Mouse (Mus musculus): ENCODE data around the gene Capn11.

The Capn11 gene

DNA sequence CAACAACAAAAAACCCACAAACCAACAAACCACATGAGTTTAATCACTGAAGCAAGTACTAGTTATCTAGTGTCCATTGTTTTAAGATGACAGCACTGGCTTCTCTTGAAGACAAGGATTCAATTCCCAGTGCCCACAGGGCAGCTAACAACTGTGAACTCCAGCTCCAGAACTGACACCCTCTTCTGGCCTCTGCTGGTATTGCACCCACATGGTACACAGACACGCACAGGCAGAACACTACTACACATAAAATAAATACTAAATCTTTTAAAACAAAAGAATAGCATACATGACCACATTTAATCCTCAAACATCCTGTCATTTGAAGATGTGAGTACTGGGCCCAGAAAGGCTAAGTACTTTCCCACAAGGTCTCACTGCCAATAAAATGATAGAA, 22.5 kb upstream of the Capn11 start:
- DNase-seq: peak; percentile 58

DNA sequence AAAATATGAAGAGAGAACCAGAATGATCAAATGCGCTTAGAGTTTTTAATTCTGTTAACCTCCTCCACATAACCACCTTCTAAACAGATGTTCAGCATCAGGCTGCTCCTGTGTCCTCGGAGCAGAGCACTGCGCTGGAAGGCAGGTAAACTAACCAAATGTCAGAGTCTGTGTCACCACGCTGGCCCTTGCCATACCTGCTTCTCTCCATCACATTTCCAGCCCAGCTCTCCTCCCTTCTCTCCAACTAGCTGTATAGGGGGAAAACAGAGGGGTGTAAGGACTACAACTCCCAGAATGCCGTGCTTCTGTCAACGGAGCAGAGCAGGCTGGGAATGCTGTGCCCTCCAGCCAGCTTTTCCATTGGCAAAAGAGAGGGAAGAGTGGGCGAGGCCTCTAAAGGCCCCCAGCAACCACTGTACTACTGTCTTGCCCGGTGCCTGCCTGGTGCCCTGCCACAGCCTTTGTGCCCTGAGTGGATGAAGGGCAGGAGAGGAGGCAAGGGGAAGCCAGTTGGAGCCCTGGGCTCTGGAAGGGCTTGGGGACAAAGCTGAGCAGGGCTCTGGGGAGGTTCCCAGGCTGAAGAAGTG, 21.4 kb upstream of the Capn11 start:
- DNase-seq: no peak

DNA sequence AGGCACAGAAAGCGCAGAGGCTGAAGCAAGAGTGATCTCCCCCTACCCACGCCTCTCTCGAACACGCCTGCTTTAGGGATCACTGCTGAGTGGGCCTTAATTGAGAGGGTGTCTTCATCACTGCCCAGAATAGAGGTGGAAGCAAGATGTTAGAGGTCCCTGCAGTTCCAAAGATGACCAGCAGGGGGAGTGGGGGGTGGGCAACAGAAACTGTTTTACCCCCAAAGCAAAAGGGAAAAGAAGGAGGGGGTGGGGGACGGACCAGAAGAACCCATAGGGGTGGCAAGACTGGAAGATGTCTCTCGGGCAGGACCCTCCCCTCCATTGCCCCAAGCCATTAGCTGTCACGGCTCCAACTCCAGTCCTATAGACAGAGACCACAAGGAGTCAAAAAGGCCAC, 19.0 kb upstream of the Capn11 start:
- DNase-seq: peak; percentile 93

DNA sequence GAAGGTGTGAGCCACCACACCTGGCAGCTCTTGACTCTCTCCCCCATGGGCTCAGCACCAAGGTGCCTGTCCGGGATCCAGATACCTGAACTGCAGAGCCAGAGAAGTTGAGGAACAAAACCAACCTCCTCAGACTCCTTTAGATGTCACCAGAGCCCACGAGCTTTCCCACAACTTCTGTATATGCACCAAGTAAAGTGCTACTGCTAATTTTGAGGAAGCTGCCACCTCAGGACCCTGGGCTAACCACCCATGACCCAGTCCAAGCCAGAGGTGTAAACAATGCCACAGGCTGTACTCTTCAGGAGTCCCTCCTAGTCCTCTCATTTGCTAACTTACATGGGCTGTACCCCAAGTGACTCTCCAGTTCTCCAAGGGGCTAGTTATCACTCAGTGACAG, 13.5 kb upstream of the Capn11 start:
- DNase-seq: no peak

DNA sequence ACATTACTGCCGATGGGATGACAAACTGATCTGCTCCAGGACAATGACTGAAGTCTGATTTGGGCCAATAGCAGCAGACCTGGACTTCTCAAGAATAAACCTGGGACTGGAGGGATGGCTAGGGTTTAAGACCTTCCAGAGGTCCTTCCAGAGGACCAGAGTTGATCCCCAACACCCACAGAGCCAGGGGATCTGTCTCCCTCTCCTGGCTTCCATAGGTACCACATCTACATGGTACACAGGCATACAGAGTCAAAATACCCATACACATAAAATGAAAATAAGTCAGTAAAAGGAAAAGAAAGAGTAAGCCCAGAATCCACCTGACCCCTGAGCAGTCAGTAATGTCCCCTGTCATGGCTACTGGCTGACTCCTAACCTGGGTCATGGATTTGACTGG, 12.7 kb upstream of the Capn11 start:
- DNase-seq: no peak

DNA sequence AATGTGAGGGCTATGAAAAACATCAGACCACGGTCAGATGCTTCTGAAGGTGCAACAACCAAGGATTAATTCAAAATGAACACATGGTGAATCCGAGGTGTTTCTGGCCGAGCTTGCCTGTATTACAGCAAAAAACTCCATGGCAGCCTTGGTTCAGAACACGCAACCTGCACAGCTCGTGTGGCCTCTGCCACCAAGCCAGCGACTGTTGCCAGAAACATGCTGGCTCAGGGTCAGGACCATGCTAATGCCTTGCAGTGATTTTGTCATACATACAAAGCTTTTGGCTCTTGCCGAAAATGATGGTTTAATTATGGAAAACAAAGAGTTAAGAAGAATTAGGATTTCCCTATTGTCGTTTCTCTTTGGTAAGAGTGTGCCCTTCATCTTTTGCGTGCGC, 8.9 kb upstream of the Capn11 start:
- no peak for DNase-seq

DNA sequence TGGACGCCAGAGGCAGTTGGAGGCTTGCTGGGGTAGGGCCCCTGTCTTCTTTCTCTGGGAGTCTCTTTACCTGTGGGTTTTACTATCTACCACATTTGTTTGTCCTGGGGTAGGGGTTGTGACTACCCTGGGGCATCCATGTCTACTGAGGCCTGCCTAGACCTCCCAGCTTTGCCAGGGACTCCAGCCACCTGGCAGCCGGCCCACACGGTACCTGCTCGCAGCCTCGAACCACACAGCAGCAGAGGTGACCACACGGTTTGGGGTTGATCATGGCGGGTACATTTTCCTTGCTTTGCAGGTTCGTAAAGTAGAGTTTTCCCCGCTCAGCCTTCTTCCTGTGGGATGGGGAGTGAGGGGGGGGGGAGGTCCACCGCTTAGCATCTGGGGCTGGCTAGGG, 8.4 kb upstream of the Capn11 start:
- DNase-seq: no peak

DNA sequence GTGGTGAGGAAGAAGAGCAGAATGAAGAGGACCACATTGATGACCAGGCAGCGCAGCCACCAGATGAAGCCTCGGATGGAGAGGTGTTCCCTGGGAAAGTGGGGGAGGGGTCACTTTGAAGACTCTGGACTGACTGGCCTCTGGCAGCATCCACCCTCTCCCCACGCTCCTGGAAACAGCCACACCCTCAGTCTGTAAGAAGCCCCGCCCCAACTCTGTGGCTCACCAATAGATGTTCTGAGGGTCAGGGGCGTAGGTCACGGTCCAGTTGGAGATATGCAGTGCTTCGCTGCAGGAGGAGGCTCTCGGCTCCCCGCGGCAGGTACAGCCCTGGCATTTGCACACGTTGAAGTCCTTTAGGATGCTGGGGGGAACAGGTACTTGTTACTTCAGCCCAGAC, 7.0 kb upstream of the Capn11 start:
- DNase-seq: no peak

DNA sequence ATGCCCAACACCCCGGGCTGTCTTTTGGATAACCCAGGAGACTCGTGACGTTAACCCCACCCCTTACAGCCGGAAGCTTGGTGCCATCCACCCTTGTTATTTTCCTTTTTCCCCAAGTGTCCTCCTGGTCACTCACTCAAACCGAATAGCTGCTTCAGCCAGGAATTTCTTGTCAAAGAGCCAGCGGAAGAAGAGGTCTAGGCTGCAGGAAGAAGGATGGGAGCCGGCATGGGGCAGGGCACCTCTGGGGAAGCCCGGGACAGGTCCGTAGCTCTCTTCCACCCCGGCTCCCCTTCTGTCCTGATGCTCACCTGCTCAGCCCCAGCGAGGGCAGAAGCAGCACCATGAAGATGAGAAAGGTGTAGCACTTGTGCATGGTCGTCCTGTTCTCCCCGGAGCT, 5.5 kb upstream of the Capn11 start:
- DNase-seq: no peak

DNA sequence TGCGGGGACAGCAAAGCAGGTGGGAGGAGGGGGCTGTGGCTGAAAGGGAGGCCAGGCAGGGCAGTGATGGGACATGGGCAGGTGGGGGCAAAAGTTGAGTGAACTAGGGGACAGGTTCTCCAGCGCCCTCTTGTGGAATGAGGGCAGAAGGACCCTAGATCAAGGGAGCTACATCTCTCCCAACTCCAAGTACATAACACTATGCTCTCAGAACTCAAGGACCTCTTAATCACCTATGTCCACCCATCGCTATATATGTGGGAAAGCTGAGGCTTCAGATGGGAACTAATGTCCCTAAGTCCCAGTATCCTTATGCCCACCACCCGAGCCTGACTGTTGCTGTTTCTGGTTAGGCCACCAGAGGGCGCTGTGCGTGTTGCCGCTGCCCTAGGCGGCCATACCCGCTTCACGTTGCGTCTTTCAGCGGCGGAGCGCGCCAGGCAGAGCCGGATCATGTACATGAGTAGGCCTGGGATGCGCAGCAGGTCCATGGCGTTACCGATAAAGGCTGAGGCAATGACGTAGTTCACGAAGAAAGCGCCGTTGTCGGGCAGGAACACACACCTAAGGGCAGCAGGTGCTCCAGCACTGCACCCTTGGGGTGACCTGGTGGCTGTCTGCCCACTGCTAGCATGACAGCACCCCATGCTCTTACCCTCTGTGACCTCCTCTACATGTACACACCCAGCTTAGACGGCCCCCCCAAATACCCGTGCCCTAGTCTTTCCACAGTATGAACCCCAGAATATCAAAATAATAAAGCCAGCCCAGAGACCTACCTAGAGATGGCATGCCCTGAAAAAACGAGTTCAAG, 4.2 kb upstream of the Capn11 start:
- peak; percentile 91 for DNase-seq

DNA sequence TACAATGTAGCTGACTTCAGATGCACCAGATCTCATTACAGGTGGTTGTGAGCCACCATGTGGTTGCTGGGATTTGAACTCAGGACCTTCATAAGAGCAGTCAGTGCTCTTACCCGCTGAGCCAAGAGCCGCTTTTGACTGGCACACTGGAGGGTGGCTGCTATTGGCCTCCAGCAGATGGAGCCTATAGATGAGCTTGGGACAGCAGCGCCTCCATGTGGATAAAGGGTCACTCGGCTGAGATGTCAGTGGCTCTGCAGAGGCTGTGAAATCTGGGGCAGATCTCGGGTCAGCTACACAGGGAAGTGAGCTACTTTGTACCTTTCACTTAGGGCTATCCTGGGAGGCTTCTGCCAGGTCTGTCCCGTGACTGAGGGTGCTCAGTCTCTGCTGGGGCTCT, 3.3 kb downstream of the Capn11 start:
- peak; percentile 65 for DNase-seq

DNA sequence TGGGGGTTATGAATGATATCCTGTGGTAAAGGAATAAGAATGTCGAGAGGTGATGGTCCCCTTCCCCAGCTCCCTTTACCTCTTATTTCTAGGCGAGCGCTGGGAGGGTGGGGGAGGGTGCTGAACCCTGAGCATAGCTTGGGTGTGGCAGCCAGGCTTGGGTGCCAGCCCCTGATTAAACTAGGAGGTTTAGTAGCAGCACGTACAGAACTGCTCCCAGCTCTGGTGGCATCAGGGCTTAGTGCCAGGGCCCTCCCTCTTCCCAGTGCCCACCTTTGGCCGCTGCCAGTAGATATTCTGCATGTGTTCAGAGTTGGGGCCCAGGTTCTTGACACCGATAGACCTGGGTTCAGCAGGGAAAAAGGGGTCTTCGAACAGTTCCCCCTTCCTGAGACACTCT, 5.9 kb downstream of the Capn11 start:
- DNase-seq: no peak

DNA sequence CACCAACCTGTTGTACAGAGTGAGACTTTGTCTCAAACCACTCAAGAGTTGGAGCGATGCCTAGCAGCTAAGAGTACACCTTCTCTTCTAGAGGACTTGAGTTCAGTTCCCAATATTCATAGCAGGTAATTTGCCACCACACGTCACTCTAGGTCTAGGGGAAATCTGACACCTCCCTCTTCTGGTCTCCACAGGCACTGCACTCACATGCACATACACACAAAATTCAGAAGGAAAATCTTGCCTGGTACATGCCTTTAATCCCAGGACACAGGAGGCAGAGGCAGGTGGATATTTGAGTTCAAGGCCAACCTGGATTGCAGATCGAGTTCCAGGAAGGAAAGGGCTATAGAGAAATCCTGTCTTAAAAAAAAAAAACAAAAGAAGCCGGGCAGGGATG, 14.9 kb downstream of the Capn11 start:
- DNase-seq: no peak

DNA sequence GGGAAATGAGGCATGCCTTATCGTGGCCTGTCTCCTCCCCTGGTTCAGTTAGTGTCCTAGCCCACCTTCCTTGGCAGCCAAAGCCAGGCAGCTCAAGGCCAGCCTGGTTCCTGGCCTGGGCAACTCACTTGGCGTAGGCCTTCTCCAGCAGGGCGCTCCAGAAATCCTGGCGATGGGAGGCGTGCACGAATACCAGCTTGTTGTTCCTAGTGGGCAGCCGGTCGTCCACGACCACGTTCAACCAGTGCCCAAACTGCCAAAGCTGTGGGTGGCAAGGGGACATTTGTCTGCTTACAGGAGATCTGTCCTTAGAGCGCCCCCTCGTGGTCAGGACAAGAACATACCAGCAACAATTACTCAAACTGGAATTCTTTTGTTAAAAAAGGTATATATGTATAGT, 16.4 kb downstream of the Capn11 start:
- peak; percentile 92 for DNase-seq

DNA sequence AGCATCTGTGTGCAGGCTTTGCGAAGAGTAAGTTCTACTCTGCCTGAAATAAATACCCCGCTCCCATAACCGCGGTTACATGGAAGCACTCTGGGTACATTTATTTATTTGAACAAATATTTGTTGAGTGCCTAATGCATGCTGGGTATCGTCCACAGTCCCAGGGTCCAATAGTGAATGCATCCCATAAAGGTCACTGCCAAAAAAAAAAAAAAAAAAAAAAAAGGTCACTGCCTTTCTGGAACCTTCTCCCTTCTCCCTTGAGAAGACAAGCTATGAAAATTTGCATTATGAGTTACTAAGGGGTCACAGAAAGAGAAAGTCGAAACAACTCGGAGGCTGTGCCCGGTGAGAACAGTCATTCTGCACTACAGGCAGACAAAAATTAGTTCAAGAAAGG, 17.1 kb downstream of the Capn11 start:
- no peak for DNase-seq

DNA sequence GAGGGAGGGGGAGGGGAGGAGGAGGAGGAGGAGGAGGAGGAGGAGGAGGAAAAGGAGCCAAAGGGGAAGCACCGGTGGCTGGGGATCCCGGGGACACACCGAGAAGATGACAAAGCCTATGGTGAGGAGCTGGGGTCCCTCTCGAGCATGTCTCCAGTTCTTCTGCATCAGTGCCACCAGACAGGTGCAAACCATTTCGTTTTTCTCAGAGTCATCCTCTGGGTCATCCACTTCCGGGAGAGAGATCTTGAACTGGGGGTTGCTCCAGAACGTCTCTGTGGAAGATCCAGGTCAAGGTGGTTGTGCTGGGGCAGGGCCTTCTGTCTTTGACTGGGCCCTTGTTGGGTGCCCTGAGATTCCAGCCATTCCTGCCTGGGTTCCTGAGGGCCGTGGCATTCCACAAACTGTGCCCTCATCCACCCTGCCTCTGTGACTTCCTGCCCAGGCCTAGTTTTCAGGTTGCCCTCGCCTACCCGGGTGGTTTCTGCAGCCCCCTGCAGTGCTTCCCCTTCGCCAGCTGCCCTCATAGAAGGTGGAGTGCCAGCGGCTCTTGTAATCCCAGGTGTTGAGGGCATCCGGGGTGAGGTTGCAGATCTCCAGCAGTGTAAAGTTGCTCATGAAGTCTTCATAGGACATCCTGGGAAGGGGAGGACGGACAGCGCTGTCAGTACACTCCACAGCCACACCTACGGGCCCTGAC, 20.4 kb downstream of the Capn11 start:
- DNase-seq: peak; percentile 77

DNA sequence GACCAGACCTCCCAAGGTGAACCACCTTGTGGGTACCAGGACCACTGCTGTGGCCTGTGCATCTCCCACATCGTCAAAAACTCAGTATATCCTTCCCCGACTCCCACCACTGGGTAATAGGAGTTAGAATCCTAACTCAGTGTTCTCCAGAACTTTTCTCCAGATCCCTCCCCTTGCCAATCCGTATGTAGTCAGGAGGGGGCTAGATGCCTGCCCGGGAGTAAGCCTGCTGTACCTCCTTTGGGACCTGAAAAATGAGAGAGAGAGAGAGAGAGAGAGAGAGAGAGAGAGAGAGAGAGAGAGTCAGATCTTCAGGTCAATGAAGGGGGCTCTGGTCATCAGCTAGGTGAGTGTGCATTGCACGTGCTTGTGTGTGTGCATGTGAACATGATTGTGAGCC, 25.1 kb downstream of the Capn11 start:
- no peak for DNase-seq

DNA sequence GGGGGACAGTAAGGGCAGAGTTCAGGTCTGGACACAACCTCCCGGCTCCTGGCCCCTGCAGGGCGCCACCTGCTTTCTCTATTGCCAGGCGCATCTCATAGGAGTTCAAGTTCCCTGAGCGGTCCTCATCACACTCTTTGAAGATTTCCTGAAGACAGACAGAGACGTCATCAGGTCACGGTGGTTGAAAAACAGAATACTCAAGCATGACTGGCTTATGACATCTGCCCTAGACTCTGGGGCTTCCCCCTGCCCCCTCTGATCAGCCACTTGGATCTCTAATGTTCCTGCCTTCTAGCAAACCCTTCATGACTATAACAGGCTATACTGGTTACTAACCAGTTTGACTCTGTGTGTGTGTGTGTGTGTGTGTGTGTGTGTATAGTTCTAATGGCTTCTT, 27.2 kb downstream of the Capn11 start:
- no peak for DNase-seq

DNA sequence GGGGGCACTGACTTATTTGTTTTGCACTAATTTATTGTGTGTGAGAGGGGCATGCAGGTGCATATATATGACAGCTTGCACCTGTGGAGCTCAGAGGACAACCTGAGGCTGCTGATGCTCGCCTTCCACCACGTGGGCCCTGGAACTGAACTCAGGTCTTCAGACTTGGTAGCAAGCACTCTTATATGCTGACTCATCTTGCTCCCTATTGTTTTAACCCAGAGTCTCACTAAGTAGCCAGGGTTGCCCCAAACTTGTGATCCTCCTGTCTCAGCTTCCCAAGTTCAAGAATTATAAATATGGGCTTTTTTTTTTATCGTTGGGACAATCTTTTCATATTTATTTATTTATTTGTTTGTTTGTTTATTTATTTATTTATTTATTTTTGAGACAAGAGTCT, 28.1 kb downstream of the Capn11 start:
- peak; percentile 26 for DNase-seq

DNA sequence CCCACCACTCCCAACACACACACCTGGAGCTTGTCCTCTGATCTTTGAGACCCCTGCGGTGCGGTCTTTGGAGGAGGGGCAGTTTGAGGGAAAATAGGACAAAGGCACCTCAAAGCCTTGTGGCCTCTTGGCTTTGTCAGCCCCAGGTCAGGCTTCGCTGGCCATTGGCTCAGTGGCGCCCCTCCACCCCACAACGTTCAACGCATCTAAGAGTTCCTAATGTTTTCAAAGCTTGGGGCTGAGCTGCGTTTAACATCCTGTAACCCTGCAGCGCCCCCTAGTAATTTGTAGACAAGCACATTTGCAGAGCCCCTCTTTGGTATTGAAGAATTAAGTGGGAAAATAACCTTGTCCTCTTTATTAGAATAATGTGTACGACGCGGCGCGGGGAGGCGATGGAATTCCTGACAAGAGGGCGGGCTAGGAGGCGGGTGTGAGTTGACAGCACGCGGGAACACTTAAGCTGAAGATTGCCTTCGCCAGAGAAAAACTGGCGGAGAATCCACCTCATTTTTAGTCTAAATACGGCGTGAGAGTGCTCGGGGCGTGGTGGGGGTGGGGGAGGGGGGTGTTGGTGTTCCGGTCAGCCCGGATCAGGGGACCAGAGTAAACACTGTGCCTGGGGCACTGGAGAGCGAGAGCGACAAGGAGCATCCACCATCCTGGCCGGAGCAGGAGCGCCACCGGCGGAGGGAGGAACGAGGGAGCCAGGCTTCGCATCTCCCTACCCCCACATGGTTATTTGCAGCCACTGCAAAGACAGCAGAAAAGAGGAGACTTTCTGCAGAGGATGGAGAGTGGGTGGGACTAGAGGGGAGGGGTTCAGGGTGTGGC, 29.0 kb downstream of the Capn11 start:
- peak; percentile 85 for DNase-seq

DNA sequence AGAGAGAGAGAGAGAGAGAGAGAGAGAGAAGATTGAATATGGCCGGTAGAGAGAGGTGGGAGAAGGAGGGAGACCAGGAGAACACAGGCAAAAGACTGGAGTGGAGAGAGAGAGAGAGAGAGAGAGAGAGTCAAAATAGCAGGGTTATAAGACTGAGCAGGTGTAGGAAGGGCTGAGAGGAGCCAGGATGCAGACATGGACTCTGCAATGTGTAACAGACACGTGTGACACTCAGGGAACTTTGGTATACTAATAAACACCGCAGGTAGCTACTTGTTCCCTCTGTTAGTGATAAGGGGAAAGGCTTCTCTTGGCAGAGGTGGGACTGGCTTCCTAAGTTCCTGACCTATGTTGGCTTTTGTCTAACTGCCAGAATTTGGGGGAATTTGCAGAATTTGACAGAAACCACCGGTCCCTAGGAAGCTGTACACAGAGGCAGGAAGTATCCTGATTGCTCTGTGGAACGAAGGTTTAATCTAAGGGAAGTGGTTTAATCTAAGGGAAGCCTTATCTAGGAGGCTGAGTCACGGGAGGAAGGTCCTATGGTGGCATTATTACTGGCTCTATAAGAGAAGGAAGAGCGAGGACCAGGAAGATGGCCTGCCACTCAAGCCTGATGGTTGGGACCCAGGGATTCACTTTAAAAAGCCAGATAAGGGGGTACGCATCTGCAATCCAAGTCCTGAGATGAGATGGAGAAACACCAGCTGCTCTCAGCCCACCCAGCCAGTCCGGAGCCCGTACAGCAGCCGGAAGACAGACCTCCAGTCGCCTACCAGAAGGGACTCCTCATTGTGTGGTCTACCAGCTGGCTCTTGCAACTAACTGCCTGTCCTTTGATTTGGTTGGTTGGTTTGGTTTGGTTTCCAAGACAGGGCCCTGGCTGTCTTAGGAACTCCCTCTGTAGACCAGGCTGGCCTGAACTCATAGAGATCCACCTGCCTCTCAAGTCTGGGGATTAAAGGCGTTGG, 30.0 kb downstream of the Capn11 start:
- DNase-seq: no peak

DNA sequence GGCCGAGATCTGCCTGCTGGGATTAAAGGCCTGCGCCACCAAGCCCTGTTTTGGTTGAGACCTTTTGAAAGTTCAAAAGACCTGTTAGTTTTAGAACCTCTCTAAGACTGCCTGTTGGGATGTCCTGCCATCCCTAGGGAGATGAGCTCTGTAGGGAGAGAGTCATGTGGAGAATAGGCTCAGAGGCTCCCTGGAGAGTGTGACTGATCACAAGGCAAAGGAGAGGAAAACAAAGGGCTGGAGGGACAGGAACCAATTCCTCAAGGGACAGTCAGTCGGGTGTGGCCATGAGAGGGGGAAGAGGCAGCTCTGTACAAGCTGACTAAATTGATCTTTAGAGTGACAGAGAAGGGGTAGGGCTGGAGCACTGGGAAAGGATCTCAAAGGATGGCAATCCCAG, 31.0 kb downstream of the Capn11 start:
- DNase-seq: no peak

Data from thymus, postnatal 4 days (tissue).